Mouse (Mus musculus): Measurements from ENCODE around the gene Negr1. TPM values are rescaled to one million over a fixed set of nuclear protein-coding genes. Genes with fewer than 3 reads are reported as not detected.
"Not testable (repeated sequence)": the region's sequence is repeated elsewhere in the genome, so short reads cannot be mapped to it uniquely, and the experiment has no call there.

Negr1 gene
- total RNA-seq, 2 experiments from 2014 or later: not detected

DNA sequence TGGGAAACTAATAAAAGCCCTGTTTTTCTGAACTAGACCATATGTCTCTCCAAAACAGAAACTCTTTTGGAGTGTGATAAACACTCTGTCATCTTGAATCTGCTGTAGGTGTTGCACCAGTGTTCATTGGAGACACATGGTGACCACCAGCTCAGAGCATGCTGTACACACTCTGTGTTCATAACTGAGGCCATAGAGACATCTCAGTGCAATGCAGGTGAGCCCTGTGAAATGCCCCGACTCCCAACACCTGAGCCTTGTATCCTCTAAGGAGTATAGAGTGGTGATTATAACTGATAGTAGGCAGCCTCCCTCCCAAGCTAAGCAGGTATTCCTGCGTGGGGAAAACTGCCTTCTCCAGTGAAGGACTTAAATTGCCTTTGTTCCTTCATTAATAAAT is 415.2 kb downstream of the Negr1 start:
- no peak for ATAC-seq (replicated peaks; ENCODE audit: low FRiP score, poor library complexity, severe bottlenecking)

DNA sequence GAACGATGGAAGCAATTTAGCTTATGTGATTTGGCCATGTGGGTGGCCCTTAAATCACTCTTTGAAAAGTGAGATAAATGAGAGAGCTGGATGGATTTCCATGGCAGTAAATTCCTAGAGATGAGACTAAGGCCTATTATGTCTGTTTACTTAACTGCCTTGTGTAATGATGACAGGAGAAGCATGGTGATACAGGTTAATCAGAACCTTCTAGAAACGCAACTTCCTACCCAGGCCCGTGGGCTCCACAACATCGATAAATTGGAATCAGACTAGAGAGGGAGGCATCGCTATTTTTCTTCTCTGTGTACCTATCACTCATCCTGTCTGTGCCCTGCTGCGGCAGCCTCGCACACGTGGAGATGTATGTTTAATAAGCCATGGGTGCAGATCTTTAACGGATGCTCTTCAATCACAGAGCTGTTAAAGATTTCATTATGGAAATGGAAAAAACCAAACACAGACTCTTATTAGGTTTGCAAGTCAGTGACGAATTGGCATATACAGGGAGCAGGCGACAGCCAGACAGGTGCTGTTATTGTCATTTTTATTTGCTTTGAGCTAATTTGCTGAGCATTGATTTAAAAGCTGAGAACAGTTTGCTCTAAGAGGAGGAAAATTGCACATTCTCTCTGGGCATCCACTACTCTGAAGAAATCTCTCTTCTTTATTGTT is 418.6 kb downstream of the Negr1 start:
- ATAC-seq (replicated peaks; ENCODE audit: low FRiP score, poor library complexity, severe bottlenecking): no peak

GRCm38 (mm10) chr3:156982102-156982501 is 420.5 kb downstream of the Negr1 start:
- no peak for ATAC-seq (replicated peaks; ENCODE audit: low FRiP score, poor library complexity, severe bottlenecking)

DNA sequence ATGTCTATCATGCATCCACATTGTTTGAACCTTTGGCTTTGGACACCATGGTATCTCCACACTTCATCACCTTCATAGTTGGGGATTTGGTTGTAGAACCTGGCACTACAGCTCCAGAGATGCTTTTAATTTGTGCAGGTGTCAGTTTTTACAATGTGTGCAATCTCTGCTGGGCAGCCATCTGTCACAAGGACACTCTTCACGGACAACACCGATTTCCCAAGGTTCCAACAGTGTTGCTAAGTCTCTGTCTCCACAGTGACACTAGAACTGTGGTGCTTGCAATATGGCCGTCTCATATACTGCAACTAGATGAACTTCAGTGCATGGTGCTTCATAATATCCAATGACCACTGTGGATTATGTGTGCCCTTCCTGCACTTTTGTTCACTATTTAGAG is 425.5 kb downstream of the Negr1 start:
- ATAC-seq (replicated peaks; ENCODE audit: low FRiP score, poor library complexity, severe bottlenecking): no peak

DNA sequence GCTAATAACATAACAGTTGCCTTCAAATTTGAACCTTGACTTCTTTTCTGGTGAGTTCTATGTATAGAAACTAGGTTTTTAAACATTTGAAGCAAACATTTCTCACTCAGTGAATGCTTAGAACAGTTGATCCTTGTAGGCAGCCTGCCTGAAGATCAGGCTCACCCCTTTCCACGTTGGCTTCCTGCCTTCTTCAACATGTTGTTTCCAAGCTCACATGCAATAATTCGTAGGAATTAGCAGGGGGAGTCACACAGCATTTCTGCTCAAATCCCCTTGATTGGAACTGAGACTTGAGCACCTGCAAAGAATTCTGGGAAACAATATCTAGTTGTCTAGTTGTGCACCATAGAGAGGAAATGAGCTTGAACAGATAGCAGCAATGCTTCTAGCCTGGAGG is 430.6 kb downstream of the Negr1 start:
- ATAC-seq (replicated peaks; ENCODE audit: low FRiP score, poor library complexity, severe bottlenecking): no peak

DNA sequence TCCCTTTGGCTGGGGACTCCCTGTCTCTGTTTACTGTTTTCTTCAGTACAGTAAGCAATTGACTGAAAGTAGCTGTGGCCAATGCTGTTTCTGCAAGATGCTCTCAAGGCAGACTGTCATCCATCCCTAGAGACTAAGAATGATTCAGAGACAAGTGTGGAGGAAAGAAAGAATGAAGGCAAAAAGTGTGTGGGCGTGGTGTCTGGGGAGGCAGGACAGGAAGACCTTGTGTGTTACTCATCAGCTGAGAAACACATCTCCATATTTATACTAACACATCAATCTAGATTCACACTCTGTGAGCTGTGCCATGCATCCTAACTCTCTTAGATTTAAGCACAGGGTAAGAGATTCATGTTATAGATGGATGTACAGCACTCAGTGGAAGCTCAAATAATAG is 431.2 kb downstream of the Negr1 start:
- no peak for ATAC-seq (replicated peaks; ENCODE audit: low FRiP score, poor library complexity, severe bottlenecking)

- no peak for ATAC-seq (replicated peaks; ENCODE audit: low FRiP score, poor library complexity, severe bottlenecking)
Measured at GRCm38 (mm10) chr3:156999177-156999808, 437.7 kb downstream of the Negr1 start.

GRCm38 (mm10) chr3:157021632-157022031 is 460.0 kb downstream of the Negr1 start:
- no peak for ATAC-seq (replicated peaks; ENCODE audit: low FRiP score, poor library complexity, severe bottlenecking)

GRCm38 (mm10) chr3:157024580-157024979 is 463.0 kb downstream of the Negr1 start:
- ATAC-seq (replicated peaks; ENCODE audit: low FRiP score, poor library complexity, severe bottlenecking): no peak

- no peak for ATAC-seq (replicated peaks; ENCODE audit: low FRiP score, poor library complexity, severe bottlenecking)
Measured at GRCm38 (mm10) chr3:157031513-157032142, 470.0 kb downstream of the Negr1 start.

DNA sequence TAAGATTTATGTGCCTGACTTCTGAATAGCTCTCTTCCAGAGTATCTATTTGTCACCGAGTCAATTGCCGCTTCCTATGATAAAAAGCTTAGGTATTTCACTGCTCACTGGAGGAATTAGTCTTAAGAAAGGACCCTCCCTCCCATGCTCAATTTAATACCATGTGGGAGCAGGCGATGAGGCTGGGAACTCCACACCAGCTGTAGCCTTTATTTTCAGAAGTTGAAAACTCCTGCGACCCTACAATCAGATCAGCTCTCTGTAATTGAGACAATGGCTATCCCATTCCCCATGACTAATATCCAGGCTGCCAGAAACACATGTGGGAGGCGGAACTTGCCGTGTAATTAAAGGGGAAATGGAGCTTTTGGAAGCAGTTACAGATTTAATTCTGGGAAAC is 474.4 kb downstream of the Negr1 start:
- ATAC-seq (replicated peaks; ENCODE audit: low FRiP score, poor library complexity, severe bottlenecking): no peak

GRCm38 (mm10) chr3:157036568-157036967 is 475.0 kb downstream of the Negr1 start:
- no peak for ATAC-seq (replicated peaks; ENCODE audit: low FRiP score, poor library complexity, severe bottlenecking)

GRCm38 (mm10) chr3:157040619-157041018 is 479.0 kb downstream of the Negr1 start:
- ATAC-seq (replicated peaks; ENCODE audit: low FRiP score, poor library complexity, severe bottlenecking): no peak

DNA sequence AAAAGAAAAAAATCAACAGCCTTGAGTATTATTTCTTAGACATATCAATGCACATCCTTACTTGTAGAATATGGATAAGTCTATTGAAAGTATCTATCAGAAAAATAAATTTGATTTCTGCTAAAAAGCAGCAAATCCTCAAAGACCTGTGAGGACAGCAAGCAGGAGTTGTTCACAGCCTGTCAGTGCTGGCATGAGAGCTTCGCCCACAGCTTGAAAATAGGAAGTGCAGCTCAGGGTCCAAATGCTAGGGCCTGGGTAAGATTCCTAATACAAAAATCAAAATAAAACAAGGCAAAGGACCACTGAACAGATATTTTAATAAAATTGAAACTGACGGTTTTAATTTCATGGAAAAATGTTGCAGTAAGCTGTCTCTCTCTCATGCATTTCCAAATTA is 483.0 kb downstream of the Negr1 start:
- no peak for ATAC-seq (replicated peaks; ENCODE audit: low FRiP score, poor library complexity, severe bottlenecking)

DNA sequence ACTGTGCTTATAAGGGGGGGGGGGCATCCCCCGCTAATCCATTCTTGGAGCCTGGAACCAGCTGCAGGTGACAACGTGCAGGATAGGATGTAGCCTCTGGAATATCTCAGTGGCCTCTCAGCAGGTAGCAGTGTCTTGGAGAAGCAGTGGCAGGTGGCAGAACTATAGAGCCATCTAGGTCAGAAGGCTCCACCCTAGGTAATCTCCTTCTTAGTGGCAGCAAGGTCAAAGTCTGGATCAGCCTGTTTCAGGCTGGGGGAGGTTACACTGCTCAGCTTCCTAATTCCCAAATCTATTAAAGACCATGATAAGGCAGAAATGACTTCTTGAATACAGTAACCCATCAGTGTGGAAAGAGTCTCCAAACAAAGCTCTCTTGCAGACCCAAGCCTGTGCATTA is 502.8 kb downstream of the Negr1 start:
- not testable (repeated sequence) for ATAC-seq (replicated peaks; ENCODE audit: low FRiP score, poor library complexity, severe bottlenecking)

DNA sequence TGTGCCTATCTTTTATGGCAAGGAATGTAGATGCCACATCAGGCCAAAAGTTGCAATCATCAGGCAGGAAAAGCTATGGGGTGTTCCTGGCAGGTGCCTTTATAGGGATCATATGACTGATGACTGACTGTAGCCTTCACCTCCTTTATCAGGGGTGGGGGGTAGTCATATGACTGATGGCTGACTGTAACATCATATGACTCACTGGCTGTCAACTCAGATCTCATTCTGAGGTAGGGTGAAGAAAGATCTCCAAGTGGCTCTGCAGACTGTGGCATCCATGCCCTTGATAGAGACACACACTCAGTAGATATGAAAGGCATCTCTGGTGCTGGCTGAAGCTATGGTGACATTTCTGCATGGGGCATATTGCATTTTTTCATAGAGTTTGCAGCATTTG is 504.7 kb downstream of the Negr1 start:
- no peak for ATAC-seq (replicated peaks; ENCODE audit: low FRiP score, poor library complexity, severe bottlenecking)

- no peak for ATAC-seq (replicated peaks; ENCODE audit: low FRiP score, poor library complexity, severe bottlenecking)
Measured at GRCm38 (mm10) chr3:157079250-157079965, 517.8 kb downstream of the Negr1 start.

- no peak for ATAC-seq (replicated peaks; ENCODE audit: low FRiP score, poor library complexity, severe bottlenecking)
Measured at GRCm38 (mm10) chr3:157079966-157080306, 518.3 kb downstream of the Negr1 start.

DNA sequence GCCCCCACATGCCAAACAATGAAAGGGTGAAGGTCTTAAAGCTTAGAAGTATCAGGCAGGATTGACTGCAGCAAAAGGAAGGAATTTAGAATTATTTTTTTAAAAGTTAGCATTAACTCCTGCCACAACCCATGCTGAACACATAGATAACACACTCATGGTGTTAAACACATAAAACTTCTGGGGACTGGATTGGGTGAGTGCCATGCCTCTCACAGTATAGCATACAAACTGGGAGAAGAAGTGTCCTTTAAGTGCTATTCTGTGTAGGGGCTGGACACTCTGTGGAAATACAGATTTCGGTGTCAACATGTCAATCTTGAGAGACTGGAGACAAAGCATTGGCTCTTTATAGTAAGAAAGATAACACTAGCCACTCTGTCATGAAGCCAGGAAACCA is 519.0 kb downstream of the Negr1 start:
- no peak for ATAC-seq (replicated peaks; ENCODE audit: low FRiP score, poor library complexity, severe bottlenecking)

DNA sequence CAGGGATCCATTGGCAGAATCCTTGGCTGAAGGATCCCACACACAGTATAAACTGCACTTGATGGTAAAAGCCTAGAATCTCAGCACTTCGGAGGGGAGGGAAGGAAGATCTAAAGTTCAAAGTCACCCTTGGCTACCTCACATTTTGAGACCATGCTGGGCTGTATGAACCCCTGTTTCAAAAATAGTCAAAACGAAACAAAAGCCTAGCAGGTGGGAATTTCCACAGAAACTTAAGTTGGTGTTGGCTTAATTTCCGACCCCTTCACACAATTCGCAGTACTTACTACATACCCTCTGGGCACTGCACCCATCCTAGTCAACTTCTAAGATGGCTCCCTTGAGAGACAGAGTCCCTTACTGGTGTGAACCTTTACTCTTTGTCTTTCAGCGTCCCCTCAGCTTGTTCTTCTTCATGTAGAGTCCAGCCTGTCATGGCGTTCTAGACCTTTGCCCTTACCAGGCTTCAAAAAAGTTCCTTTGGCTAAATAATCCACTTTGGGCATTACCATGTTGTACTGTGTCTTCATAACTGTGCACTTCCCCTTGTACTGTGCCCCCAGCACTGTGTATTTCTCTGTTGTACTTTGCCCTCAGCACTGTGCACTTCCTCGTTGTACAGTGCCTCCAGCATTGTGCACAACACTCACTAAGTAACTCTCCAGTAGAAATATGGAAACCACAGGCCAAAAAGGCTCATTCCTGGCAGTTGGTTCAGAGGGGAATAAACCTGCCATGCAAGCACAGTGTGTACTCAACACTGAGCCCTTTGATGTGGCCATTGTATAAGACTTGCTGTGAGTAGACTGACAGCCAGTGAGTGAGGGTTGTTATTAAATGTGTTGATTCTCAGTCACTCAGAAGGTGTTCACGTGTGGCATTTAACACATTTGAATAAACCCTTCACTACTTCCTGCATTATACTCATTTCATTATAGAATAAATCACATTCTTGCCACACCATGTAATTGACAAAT is 521.5 kb downstream of the Negr1 start:
- ATAC-seq (replicated peaks; ENCODE audit: low FRiP score, poor library complexity, severe bottlenecking): no peak
